Mouse (Mus musculus): ENCODE data around the gene Arhgap42.

Arhgap42 gene

GRCm38 (mm10) chr9:9142561-9142960, 96.3 kb downstream of the Arhgap42 start:
- DNase-seq (ENCODE audit: low spot score) = no peak

DNA sequence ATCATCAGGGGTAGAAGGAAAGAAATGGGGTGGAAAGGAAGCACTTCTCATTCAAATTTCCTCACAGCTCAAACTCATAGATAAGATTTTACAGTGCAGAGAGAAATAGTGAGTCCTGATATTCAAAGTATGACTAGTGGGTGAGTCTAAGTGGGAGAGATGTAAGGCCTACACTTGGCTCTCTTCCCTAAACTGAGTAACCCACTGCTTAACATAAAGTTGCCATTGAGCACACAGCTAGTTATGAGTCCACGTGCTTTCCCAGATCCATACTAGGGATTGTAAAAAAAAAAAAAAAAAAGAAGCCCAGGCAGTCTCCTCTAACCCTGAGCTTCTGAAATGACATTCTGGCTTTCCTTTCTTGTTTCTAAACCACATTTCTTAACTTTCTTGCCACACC, 96.8 kb downstream of the Arhgap42 start:
- DNase-seq (ENCODE audit: low spot score) = no peak

- DNase-seq (ENCODE audit: low spot score) = no peak
Observed at GRCm38 (mm10) chr9:9128996-9129694, 109.8 kb downstream of the Arhgap42 start.

GRCm38 (mm10) chr9:9127041-9127755, 111.7 kb downstream of the Arhgap42 start:
- no peak for DNase-seq (ENCODE audit: low spot score)

- DNase-seq (ENCODE audit: low spot score) = no peak
Observed at GRCm38 (mm10) chr9:9124156-9124555, 114.7 kb downstream of the Arhgap42 start.

DNA sequence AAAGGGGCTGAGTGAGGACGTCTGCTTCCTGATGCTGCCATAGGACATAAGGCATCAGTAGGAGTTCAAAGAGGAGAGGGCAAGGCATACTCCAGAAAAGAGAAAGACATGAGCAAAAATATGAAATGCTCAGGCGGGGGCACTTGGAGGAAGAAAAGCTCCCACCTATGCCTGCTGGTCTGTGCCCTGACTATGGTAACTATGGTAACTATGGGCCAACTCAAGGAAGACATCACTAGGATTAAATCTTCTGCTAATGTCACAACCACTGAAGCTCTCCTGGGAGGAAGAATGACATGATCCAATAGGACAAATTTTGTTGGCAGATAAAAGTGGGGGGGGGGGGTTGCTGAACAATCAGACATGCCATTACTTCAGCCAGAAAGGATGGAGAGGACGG, 124.6 kb downstream of the Arhgap42 start:
- no peak for DNase-seq (ENCODE audit: low spot score)

DNA sequence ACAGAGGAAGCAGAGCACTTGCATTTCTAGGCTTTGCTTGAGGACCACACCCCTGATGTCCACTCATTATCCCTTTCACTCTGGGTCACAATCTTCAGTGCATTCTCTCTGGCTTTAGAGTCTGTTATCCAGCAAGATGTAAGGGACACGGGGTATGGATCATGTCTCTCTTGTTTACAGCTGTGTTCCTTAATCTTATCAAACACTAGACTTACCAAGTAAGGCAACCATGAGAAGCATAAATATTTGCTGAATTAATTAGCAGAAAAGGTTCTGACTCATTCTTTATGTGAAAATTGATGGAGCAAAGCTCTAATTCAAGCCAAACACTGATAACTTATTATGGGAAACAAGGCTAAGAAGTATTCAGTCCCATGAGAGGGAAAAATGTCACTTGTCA, 125.1 kb downstream of the Arhgap42 start:
- DNase-seq (ENCODE audit: low spot score) = no peak

DNA sequence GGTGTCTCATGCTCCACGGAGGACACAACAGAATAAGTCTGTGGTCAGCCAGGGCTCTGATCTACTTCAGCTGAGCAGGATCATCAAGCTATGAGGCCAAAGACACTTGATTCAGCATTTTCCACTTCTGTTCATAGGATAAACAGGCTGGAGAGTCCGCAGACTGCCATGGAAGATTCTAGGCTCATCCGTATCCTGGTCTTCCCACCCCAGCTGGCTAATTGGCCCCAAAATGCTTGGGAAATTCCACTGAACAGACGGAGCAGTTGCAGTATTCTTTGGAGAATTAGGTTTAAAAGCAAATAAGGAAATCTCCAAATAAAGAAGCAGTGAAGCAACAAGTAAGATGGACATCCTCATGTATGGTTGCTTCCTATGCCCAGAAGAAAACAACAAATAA, 126.0 kb downstream of the Arhgap42 start:
- DNase-seq (ENCODE audit: low spot score) = no peak

- no peak for DNase-seq (ENCODE audit: low spot score)
Observed at GRCm38 (mm10) chr9:9107697-9108096, 131.2 kb downstream of the Arhgap42 start.

GRCm38 (mm10) chr9:9104761-9105160, 134.1 kb downstream of the Arhgap42 start:
- DNase-seq (ENCODE audit: low spot score) = no peak

DNA sequence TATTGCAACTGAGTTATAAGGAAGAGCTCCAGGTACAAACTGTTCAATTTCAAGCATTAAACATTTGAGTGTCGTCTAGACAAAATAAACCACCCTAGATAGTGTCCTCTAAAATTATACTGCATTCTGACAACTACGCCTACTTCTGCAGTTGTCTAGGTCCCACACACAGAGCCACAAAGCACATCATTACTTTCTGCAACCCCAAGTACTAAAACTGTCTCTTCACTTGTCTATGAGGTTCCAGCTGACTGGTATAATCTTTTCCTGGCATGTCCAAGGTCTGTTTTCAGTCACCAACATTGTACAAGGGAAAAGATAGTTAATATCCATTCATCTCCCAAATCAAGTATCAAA, 136.8 kb downstream of the Arhgap42 start:
- no peak for DNase-seq (ENCODE audit: low spot score)

DNA sequence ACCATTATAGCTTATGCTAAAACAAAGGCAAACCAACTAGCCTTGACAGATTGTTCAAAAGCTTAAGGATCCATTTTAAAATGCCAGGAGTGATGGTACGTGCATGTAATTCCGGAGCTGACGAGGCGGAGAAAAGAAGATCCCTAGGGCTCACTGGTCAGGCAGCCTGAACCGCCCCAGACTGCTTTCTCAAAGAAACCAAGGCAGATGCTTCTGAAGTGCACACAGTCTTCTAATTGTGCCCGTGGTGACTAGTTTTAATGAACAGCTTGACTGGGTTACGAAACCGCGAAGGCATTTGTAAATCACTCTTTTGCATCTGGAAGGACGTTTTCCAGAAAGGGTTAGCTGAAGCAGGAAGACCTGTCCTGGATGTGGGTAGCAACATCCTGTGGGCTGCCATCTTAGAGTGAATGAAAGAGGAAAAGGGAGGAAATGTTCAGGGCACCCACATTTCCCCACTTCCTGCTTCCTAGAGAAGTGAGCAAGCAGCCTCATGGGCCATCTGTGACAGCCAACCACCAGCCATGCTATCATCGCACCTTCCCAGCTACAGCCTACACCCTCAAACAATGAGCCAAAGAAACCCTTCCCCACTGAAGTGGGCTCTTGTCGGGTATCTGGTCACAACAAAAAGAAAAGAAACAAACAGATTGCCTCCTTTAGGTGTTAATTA, 137.3 kb downstream of the Arhgap42 start:
- DNase-seq (ENCODE audit: low spot score) = no peak

DNA sequence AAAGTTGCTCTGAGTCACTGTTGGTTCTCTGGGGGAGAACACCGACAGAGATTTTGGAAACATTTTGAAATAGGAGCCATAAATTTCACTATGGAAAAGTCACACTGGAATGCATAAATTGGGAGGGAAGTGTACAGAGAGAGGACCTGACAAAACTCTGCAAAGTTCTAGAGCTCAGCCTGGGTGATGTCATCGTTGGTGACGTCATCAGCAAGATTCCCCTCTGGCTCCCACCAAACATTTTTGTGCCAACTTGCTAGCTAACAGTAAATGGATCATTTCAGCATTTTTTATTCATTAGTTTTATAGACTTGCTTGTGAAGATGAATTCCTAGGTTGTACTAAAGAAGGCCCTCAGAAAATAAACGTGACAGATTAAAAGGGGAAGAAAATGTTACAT, 137.8 kb downstream of the Arhgap42 start:
- DNase-seq (ENCODE audit: low spot score) = no peak

DNA sequence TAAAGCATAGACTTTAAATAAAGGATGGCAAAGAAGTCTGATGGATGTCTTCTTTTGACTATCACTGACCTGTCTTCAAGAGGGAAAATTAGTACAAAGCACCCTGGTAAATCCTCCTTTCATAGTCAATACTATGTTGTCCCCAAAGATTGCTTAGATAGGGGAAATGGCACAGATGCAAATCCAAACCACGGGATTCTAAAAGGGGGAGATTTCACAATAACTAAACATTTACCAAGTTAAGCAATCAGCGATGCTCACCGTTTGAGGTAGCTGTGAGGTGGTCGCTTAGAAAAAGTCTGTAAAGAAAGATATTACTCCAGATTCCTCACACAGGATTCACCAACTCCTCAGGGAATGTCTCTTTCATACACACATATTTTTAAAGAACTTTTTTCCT, 141.1 kb downstream of the Arhgap42 start:
- no peak for DNase-seq (ENCODE audit: low spot score)

DNA sequence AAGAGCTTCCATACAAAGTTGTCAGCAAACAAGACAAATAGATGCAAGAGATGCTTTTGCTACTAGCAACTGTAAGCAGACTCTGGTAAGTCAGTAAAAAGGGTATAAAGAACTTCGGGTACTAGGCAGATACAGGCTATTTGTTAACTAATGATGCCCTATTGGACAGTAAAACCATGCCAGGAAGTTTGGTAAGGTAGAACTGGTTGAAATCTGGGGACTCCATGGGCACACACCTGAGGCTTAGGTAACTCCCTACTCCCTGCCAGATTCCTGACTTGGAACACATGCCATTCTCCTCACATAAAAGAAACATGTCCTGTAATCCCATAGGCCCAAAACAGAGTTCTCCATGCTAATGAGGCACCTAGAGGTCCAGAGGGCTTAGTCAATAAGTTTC, 142.1 kb downstream of the Arhgap42 start:
- no peak for DNase-seq (ENCODE audit: low spot score)

DNA sequence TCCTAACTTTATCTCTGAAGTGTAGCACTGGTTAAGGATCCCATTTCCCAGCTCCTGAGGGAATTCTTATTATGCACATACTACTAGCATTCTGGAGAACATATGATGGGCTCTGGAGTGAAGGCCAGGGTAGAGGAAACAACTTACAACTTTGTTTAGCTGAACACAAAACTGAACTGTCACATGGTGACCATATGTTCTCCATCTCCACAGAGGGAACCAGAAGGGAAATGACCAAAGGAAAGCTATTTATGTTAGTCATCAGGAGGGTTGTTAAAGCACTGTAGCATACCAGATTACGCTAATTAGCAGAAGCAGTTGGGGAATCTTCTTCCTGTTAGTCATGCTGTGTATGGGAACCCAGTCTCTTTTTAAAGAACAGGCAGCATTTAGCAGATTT, 145.8 kb downstream of the Arhgap42 start:
- DNase-seq (ENCODE audit: low spot score) = no peak

DNA sequence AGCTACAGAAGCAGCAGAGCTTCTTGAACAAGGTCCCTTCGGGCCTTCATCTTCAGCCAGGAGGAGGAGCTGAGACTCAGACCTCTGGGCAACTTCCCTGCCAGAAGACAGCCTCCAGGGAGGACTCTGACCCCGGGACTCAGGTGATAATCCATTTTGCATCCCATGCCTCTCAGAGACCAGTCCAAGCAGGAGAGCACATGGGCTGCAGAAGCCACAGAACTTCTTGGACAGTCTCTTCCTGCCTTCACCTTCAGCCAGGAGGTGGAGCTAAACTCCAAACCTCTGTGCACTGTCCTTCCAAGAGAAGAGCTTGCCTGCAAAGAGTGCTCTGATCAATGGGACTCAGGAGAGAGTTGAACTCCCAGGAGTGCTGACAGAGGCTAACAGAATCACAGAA, 155.5 kb downstream of the Arhgap42 start:
- no peak for DNase-seq (ENCODE audit: low spot score)

DNA sequence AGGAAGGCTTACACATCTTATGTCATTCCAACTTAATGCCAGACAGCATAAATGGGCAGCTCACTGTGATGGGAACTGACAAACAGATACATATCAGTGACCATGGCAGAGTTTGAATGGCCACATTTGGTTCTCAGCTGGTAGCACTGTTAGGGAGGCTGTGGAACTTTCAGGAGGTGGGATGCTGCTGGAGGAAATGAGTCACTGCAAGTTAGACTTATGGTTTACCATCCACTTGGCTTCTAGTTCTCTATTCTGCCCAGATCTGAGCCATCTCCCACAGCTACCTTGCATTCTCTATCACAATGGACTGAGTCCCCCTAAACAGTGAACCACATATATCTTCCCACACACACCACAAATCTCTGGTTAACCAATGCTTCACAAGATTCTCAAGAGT, 186.0 kb downstream of the Arhgap42 start:
- no peak for DNase-seq (ENCODE audit: low spot score)

GRCm38 (mm10) chr9:9051184-9051583, 187.7 kb downstream of the Arhgap42 start:
- no peak for DNase-seq (ENCODE audit: low spot score)

GRCm38 (mm10) chr9:9049202-9049601, 189.7 kb downstream of the Arhgap42 start:
- no peak for DNase-seq (ENCODE audit: low spot score)

DNA sequence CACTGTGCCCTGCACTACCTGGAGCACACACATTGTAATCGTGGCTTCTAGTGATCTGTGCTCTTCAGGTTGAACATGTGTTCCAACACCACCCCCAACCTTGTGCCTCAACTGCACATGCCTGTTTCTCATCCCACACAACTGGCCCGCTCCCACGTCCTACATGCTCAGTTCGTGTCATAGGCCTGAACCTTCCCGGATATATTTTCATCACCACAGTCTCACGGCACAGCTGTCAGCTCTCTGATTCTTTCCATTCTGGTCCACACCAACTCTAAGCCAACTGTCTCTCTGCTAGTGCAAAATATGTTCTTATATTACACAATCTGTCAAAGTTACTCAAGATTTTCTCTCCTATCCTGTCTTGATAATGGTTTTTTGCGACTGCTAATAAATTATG, 197.9 kb downstream of the Arhgap42 start:
- DNase-seq (ENCODE audit: low spot score) = no peak

GRCm38 (mm10) chr9:9037017-9037671, 201.8 kb downstream of the Arhgap42 start:
- DNase-seq (ENCODE audit: low spot score) = no peak

DNA sequence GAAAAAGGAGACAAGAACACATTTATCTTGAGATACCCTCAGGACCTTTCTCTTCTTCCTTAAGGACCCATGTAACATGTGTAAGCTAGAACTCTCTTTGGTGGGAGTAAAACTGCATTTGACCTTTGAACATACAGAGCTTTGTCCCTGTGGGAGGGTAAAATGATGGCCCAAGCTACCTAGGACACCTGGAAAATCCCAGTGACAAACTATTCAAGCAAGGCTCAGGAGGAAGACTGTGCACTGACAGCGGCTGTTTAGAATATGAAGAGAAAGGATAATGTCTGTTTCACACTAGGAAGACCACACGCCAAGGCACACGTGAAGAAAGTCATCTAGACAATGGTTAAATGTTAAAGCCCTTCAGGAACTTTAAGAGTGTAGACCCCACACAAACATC, 211.0 kb downstream of the Arhgap42 start:
- no peak for DNase-seq (ENCODE audit: low spot score)

Measured in spleen, adult 12 weeks (tissue).